Mouse (Mus musculus): Measurements from ENCODE around the gene 4930562C15Rik.
"Not testable (repeated sequence)": the region's sequence is repeated elsewhere in the genome, so short reads cannot be mapped to it uniquely, and the experiment has no call there.

Gene 4930562C15Rik

DNA sequence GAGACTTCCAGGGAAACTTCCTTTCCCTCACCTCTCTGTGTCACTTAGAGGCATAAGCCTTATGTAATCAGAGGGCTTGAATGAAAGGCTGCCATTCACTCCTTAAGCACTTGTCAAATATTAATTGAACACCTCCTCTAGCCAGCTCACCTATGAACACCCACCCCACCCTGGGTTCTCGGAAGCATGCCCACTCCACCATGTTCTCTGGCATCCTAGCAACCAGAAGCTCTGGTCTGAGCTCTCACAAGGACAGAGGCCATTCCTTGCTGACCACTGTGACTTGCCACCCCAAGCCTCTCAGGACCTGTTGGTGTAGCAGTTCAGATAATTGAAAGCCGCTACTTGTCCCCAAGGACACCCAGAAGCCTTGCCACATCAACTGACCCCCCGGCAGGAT, at the start of gene 4930562C15Rik:
4930562C15Rik (plus strand) TSS at position 226 of the 400 bp plus-strand sequence.
- DNase-seq, result no peak

DNA sequence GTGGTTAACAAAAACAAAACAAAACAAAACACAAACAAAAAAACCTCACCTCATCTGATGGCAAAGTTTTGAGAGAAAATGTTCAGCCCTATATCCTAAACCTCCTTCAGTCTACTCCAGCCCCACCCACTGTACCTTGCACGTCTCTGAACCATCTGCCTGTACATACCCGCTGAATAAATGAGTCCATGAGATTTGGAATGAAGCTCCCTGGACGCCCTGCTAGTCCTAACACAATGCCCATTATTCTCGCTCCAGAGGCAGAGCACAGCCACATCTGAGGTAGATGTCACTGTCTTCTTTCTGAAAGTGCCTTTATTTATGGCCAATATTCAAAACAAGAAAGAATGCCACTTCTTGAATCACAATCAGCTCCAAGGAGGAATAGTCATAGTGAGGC, 49.5 kb upstream of the 4930562C15Rik start:
- DNase-seq, result no peak

DNA sequence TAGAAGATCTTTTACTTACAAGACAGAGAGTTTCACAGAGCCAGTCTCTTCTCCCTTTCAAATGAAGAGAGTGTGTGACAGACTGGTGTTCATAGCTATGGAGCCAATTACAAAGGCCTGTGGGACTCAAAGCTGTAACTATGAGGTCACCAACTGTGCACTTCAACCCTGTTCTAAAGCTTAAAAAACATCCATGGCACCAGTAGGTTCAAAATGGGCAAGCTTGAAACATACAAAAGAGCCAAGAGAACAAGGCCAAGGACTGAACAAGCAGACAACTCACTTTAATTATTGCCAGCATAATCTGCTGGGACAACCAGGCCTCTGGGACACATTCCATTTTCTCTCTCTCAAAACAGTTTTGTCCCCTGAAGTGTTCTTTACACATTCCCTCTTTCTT, 47.0 kb upstream of the 4930562C15Rik start:
- DNase-seq, result no peak

DNA sequence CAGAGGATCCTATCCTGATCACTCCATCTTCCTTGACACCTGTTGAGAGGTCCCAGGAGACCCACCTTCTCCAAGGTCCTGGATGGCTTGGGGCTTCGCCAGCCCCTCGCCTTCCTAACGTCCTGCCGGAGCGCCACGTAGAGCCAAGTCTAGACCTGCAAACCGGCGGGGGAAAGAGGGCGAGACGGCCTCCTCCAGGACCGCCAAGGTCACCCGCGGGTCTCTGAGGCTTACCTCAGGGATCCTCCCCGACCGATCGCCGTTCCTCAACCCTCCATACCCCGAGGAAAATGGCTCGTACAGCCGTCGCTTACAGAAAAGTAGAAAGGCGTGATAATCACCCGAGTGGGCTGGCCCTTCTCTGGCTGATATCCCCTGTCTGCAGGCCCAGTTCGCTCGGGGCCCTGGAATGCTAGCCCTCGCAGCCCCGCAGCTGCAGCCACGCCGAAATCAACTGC, 45.9 kb upstream of the 4930562C15Rik start:
- DNase-seq, result peak; percentile 64

DNA sequence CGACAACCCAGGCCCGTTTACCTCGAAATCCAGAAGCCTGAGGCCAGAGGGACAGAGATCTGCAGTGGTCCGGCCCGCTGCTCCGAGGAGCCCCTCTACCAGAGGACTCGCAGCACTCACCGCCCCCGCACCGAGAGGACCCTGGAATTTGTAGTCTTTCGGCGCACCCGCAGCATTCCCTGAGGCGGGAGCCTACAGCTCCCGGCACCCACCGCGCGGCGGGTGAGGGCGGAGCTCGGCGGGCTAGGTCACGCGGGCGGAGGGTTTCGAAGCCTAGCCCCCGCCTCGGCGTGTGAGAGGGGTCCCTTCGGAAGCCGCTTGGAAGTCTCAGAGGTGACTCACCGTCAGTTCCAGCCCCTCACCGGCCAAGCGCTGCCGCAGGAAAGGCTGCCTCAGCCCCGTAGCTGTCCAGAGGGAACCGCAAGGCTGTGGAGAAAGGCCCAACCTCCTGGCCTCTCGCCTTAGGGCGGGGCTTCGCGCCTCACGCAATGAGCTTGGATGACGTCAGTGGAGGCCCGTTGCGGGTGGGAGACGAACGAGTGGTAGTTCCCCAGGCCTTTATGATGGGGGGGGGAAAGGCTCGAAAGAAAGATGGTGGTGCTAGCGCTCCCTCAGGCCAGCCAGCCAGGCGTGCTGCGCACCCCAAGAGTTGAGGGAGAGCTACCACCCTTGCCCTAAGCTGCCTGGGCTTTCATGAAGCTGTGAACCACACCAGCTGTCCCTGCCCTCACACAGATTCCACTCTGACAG, 45.2 kb upstream of the 4930562C15Rik start, which contains the start of gene Cdip1:
Cdip1 (minus strand) TSS at position 483 of the 750 bp plus-strand sequence.
- DNase-seq, result peak; percentile 96

DNA sequence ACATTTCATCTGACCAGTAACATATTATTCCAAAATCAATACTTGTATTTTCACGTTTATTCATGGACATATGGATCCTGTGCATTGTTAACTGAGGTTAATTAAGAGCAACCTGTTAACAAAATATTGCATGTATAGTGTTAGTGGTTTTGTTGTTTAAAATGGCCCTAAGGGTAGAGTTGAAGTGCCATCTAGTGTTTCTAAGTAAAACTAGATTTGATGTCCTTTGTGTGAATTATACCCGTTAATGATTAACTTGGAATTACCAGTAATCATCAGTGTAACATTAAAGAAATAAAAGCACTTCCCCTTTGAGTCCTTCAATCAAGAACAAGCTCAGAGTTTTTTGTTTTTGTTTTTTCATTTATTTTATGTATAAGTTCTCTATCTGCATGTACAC, 43.9 kb upstream of the 4930562C15Rik start:
- DNase-seq, result no peak

DNA sequence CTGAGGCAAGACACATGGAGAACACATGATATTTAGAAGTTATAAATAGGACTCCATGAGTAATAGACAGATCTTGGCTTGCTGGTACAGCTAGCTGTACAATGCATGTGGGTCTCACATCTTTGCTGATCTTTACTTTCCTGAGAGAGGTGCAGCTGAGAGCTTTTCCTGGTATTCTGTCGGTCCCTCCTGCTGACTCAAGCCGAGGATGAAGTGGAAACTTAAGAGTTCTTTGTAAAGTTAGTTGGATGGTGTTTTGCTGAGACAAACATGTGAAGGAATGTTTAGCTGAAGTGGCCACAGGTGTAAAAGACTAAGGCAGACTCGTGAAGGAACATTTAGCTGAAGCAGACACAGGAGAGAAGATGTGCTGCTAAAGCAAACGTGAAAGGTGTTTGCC, 38.6 kb upstream of the 4930562C15Rik start:
- DNase-seq, result no peak

DNA sequence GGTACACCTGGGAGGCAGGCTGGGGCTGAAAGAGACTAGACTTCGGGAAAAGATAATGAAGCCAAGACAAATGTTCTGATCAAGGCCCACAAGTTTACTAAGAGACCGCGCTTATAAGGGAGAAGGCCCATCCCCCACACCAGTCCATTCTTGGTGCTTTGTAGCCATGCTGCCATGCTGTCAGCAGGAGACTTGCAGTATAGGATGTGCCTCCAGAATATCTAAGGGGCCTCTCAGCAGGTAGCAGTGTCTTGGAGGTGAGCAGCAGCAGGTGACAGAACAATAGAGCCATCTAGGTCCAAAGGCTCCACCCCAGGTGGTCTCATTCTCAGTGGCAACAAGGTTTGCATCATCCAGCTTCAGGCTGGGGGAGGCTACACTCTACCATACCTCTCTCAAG, 16.9 kb upstream of the 4930562C15Rik start:
- no peak for DNase-seq

DNA sequence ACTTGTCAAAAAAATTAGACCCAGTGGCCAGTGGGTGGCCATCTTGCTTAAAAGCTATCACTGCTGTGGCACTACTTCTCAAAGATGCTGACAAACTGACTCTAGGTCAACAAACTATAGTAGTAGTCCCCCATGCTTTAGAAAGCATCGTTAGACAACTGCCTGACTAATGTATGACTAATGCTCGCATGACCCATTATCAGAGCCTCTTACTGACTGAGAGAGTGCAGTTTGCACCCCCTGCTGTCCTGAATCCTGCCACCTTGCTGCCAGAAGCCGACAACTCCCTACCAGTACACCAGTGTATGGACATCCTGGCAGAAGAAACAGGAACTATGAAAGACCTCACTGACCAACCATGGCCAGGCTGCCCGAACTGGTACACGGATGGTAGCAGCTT, 10.8 kb upstream of the 4930562C15Rik start:
- DNase-seq, result not testable (repeated sequence)

DNA sequence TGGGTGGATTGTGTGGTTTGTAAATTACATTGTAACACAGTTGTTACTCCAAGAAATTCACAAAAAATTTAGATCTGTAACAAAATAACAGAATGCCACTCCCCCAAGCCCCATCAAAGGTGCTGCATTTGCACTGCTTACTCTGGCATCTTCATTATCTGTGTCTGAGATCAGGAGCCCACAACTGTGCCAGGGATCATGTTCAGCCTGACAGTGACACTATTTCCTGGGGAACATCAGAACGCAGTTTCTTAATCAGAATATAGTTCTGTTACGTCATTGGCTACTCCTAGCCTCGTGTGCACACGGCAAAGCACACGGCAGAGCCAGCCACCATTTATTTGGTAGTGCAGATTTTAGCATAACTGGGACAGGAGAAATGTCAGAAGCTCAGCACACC, 7.6 kb upstream of the 4930562C15Rik start:
- no peak for DNase-seq

DNA sequence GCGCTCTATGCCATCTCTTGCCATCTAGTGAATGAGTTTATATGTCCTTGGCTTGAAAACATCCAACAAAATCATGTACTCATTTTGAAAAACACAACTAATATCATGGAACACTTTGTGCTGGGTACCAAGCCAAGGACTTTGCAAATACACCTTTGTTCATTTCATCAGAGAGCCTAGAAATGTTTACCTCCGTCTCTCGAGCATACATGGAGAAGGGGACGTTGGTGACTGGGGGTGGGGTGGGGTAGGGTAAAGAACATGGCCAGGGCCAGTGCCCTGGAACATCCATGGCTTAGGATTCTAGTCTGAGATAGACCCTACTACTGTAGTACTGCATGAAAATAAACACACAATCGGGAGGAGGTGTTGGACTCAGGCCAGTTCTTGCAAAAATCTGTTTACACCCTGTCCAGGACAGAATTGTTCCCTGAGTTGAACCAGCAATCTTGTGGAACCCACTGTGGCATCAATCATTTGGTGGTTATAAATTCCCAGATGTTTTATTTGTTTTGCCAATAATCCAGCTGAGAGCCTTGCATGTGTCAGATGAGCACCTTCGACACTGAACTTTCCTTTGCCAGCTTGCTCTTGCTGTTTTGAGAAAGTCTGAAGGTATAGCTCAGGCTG, 5.8 kb upstream of the 4930562C15Rik start:
- DNase-seq, result no peak

DNA sequence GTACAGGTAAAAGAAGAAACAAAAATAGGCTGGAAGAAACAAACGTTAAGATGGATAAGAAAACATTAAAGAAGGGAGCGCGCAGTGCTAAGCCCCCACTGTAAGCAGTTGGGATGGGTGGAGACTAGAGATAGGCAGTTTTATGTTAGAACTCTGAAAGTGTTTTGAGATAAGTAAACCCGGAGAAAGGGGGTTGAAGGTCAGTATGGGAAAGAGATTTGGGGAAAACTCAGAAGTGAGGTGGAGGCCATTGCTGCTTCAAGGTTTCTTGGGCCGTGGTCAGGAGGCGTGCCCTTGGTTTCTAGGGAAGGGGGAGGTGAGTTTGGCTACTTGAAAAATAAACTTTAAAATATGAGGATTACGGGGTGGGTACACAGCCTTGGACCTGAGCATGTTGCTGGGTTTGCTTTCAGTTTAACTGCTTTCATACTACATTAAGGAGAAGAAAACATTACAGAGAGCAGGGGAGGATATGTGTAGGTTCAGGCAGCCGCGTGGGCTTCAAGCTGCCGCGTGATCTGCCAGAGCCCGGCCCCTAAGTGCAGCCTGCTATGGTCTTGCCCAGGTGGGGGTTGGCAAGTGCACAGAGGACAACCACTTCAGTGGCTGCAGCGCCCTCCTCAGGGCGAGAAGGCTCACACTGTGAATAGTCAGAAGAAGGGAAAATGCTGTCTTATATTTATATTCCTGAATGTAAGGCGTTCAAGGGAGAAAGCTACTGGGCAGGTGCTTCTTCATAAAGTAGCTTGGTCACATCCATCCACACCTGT, 3.4 kb upstream of the 4930562C15Rik start:
- peak; percentile 55 for DNase-seq

DNA sequence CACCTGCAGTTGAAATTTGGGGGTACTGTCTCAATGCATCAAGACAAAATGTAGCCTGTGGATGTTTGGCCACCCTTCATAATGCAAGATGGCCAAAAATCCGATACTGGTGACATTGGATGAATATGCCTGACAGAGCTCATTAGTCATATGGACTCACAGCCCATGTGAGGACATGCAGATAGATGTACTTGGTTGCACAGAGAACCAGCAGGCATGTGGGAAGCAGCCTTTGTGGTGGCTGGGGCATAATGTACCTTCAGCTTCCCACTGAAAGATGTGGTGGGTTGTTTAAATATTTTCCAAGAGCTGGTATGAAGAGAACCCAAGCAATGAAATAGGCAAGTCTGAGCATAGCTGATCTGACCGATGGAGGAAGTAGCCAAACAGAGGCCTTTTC, 1.4 kb upstream of the 4930562C15Rik start:
- no peak for DNase-seq

DNA sequence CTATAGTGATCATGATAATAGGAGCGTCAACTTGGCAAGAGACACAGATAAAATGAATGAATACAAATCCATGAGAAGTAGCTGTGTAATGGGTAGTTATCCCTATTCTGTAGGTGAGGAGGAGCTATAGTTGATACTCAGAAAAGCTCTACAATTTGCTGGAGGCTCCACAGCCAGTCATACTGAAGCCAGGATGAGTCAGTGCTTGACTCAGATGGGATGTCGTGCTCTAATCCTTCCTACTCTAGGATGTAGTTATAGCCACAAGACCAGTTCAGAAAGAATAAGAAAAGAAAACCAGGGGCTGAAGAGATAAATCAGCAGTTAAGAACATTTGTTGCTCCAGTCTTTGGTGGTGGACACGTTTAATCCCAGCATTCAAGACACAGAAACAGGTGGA, 2.4 kb downstream of the 4930562C15Rik start:
- DNase-seq, result no peak

DNA sequence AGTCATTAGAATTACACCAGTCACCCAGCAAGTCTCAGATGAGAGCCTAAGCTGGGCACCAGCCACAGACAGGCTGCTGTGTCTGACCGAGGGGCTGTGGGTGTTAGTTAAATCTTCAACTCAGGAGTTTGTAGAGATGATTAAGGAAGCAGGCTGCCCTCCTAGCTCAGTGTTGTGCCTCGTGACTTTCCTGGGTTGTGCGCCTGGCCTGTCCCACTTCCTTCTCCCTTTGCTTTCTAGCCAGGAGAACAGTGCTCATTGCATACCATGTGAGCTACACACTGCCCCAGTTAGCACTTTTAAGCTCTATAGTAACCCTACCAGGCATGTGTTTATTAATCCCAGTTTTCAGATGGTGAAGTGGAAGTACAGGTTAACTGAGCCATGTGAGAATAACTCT, 4.3 kb downstream of the 4930562C15Rik start:
- DNase-seq, result no peak

DNA sequence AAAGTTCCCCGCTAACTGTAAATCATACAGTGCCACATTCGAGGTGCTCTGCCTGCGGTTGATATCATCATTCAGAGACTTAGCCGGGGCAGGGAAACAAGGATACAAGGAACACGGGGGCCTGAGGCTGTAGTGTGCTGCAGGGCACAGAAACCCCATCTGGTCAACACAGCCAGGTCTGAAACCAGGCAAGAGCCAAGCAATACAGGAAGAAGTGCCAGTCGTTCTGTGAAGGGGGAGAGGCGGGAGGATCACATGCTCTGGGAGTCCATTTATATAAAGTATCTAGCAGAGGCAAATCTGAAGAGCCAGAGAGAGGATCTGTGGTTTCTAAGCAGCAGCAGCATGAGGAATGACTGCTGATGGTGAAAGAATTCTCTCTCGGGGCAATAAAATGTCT, 5.0 kb downstream of the 4930562C15Rik start:
- no peak for DNase-seq

DNA sequence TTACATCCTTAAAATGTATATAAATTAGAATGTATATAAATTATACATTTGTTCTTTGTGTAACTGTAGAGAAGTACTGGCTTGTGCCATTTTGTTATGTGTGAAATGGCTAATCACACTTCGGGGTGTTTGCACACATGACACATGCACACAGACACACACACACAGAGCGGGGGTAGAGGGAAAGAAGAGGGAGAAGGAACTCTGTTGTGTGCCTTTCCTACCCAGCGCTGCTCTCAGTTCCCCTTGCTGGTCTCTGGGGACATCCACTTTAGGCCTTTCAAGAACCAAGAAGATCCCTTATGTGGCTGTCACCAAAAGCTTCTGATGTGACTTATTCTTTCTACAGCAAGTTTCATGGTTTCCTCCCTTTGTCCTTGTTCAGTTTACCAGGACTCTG, 11.8 kb downstream of the 4930562C15Rik start:
- DNase-seq, result no peak

DNA sequence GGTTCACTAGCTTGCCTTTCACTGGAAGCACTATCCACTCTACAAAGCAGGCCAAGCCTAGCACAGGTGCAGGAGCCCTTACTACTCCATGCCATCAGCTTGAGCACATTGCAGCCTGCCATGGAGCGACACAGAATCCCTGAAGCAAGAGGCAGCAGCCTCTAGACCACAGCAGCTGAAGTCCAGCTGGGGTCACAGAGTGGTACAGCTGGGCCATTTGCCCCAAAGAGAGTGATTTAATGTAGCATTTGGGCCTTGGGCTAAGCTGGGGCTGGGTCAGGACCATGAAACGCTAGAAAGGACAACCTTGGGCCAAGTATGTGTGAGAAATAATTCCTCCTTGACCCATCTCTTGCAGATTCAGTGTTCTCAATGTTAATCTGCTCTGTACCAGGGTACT, 12.9 kb downstream of the 4930562C15Rik start:
- no peak for DNase-seq

DNA sequence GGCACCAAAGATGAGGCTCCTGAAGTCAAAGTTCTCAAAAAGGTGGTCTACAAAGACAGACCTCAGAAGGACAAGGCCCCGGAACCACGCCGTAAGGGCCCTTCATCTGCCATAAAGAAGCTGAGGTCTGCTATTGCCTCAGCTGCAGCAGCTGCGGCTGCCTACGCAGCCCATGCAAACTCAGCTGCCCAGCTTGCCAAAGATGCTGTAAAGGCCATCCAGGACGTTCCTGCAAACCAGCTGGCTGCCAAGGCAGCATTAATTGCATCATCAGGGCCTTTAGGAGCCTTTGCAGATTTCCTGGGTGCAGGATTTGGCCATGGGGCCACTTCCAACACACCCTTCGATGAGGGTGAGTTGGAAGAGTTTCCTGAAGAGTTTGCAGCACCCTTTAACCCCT, 15.1 kb downstream of the 4930562C15Rik start:
- no peak for DNase-seq

DNA sequence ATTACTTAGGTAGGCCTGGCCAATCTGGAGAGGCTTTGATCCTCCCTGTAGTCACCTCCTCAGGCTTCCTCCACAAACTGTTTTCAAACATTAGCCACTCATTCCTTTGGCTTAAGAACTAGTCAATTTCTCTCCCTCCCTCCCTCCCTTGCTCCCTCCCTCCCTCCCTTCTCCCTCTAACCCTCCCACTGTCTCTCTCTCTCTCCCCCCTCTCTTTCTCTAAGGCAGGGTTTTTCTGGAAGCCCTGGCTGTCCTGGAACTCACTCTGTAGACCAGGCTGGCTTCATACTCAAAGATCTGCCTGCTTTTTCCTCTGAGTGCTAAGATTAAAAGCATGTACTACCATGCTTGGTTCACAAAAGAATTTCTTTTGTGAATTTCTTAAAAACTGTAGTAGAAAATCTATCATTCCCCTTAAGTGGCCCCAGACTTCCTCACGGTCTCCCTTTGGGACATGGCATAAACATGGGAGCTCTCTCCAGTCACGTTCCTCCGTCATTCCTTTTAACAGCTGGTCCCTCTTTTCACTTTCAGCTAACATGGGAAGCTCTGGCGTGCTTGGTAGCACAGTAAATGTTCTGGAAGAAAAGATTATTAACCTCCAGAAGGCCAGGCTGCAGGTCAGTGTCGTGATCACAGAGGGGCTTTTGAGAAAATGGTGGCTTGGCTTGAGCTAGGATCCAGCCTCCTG, 15.9 kb downstream of the 4930562C15Rik start:
- DNase-seq, result no peak

DNA sequence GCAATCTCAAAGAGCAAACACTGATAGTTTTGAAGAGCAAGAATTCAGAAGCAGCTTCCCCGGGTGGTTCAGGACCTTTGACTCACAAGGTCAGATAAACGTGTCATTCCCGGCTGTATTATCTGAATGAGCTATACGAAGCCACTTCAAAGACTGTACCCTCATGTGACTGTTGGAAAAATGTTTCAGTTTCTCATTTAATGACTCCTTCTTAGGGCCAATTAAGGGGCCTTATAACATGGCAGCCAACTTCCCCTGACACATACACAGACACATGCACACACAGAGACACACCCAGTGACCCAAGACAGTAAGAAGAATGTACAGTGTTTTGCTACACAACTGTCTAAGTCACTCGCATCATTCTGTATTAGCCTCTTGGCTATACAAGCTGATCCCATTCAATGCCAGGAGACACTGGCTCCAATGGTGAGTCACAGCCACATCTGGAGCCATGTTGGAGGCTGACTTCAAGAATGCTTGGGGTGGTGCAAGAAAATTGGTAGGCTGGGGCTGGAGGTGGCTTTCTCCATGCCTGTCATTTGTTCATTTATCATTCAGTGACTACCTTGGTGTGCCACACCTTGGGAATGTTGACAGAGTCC, 19.9 kb downstream of the 4930562C15Rik start:
- no peak for DNase-seq

DNA sequence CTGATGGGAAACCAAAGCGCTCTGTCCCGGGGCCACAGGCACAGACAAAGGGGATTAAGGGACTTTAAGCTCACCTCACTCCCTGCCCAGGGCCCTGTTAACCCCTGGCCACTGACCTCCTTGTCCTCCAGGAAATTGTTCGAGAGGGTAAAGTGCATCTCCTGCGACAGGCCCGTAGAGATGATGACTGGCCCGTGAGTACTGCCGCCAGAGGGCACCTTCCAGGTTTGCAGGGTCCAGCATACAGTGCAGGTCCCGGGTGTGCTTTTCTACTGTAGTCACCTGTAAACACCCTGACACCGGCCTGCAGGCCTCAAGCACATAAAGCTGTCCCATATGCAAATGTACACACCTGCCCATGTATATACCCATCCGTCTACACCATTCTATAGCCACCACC, 26.2 kb downstream of the 4930562C15Rik start:
- peak; percentile 59 for DNase-seq

Measured in thymus, postnatal 4 days (tissue).